Mouse (Mus musculus) right cerebral cortex, postnatal 25 days (tissue): Measurements from ENCODE around the gene Gpr153.
"Not testable (repeated sequence)": the region's sequence is repeated elsewhere in the genome, so short reads cannot be mapped to it uniquely, and the experiment has no call there.

ENCODE experiments used
- DNase-seq: peaks from one replicate; pipeline ENCODE4 v3.0.0; 2022

The Gpr153 gene

DNA sequence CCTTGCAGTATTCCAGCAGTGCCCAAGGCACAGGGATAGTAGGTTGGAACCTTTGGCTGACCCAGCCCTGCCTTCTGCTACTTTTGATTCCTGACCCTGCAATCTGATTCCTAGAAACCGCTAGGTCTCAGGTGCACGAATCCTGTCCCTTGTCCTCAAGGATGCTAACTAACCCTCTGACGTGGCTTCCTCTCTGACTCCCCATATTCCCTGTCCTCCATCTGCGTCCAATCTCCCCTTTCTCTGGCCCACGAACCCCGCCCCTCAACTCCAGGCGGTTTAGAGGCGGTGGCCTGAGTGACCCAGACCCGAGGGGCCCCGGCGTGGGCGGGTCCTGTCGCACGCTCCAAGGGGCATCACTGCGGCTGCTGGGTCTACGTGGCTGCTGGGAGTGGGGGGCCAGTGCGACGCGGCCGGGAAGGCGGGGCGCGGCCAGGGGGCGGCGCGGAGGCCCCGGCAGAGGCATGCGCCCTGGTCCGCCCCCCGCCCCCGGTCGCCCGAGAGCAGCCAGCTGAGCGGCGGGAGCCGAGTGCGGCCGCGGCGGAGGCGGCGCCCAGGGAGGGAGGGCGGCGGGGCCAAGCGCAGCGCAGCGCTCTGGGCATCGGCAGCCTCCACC lies at the start of gene Gpr153:
TSS of gene Gpr153 (plus strand) at position 612 of the 616 bp plus-strand sequence.
- peak; percentile 64 for DNase-seq

GRCm38 (mm10) chr4:152226901-152227486 lies 47.0 kb upstream of the Gpr153 start:
- peak; percentile 73 for DNase-seq

GRCm38 (mm10) chr4:152227749-152228527 lies 46.1 kb upstream of the Gpr153 start:
- DNase-seq = no peak

GRCm38 (mm10) chr4:152230331-152230730 lies 43.7 kb upstream of the Gpr153 start:
- DNase-seq = not testable (repeated sequence)

DNA sequence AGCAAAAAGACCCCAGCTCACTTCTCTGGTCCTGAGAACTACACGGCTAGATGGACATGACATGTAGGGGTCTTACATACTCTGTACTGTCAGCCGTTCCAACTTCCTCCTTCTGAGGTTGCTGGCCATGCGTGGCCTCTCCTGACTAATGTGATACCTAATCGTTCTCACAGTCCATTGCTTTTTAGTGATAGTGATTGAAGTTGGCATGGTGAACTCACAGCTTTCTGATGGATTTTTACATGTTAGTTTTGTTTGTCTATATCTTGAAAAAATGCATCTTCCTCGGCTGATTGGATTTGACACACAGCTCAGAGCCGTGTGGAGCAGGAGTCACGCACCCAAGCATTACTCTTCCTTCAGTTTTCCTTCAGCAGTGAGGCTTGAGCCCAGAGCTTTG lies 42.7 kb upstream of the Gpr153 start:
- DNase-seq = no peak

GRCm38 (mm10) chr4:152232411-152232903 lies 41.6 kb upstream of the Gpr153 start:
- DNase-seq = no peak

GRCm38 (mm10) chr4:152239974-152240373 lies 34.1 kb upstream of the Gpr153 start:
- DNase-seq = no peak

- no peak for DNase-seq
These were observed 30.7 kb upstream of the Gpr153 start for GRCm38 (mm10) chr4:152243241-152243891.

GRCm38 (mm10) chr4:152243969-152244368 lies 30.1 kb upstream of the Gpr153 start:
- DNase-seq = no peak

GRCm38 (mm10) chr4:152244545-152245522 lies 29.2 kb upstream of the Gpr153 start:
- no peak for DNase-seq

GRCm38 (mm10) chr4:152246011-152246410 lies 28.0 kb upstream of the Gpr153 start:
- DNase-seq = peak; percentile 63

DNA sequence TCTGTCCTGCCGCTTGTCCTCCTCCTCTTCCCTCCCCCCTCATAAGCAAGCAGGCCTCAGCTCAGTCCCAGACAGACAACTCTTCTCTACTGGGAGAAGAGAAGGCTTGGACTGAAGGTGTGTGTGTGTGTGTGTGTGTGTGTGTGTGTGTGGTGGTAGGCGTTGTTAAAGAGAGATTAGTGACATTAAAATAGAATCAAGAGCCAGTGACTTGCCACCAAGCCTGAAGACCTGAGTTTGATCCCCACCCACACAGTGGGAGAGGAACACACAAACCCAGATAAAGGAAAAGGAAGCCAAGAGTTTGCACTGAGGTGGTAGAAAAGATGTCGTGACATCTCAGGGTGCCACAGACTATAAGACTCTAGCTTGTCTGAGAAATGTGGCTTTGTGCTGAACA lies 26.8 kb upstream of the Gpr153 start:
- DNase-seq = no peak

GRCm38 (mm10) chr4:152250615-152251014 lies 23.4 kb upstream of the Gpr153 start:
- no peak for DNase-seq

DNA sequence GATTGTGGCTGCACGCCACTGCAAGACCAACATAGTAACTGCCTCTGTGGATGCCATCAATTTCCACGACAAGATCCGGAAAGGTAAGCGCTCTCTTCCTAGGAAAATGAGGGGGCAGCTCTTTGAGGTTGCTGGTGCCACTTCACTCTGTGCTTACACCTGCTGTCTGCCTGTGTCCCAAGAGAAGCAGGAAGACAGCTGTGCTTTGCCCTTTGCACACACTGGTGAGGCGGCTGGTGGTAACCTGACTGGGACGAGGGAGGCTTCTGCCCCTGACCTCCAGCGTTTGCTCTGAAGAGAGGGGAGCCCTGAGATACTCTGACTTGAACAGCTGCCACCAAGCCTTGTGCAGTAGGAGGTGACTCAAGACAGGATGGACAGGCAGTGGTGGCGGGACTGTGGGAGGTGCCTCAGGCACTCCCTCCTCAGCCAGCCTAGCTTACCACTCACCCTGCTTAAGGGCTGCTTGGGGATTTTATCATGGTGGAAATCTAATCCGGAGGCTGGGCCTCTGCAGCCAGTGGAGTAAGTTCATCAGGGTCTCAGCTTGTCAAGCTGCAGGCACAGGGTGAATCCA lies 20.8 kb upstream of the Gpr153 start:
- no peak for DNase-seq

- DNase-seq = peak; percentile 68
These were observed 17.0 kb upstream of the Gpr153 start for GRCm38 (mm10) chr4:152257070-152257469.

- no peak for DNase-seq
These were observed 13.6 kb upstream of the Gpr153 start for GRCm38 (mm10) chr4:152260451-152260850.

DNA sequence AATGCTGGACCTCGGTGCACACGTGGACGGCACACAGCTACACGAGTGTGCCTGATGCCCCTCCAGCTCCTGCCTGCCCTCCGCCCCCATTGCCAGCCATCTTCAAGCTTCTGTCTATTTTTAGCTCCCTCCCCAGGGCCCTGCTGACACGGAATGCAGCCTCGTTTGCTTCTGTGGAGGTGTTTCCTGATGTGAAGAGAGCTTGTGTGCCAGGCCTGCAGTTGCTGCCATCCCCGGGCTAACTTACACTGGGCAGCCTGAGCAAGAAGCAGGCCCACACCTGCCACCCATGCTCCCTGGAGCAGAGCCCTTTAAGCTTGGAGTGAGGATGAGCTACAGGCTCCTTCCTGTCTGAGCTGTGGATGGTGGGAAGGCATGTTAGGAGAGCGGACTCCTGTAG lies 11.8 kb upstream of the Gpr153 start:
- DNase-seq = no peak

GRCm38 (mm10) chr4:152263089-152263488 lies 10.9 kb upstream of the Gpr153 start:
- no peak for DNase-seq

GRCm38 (mm10) chr4:152263512-152264176 lies 10.4 kb upstream of the Gpr153 start:
- no peak for DNase-seq

DNA sequence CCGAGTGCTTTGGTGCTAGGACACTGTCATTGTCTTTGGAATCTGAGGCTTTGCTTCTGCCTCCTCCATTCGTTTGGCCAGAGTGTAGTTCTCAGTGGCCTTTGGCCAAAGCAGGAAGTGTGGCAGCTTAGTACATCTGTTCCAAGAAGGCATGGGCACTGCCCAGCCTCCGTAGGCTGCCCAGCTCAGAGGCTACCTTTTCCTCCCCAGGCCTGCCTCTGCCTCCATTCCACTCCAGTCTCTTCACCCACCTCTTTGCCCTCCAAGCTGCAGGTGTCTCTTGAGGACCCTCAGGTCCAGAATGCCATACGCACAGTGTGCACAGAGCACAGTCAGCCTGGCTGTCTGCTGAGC lies 9.9 kb upstream of the Gpr153 start:
- DNase-seq = no peak

DNA sequence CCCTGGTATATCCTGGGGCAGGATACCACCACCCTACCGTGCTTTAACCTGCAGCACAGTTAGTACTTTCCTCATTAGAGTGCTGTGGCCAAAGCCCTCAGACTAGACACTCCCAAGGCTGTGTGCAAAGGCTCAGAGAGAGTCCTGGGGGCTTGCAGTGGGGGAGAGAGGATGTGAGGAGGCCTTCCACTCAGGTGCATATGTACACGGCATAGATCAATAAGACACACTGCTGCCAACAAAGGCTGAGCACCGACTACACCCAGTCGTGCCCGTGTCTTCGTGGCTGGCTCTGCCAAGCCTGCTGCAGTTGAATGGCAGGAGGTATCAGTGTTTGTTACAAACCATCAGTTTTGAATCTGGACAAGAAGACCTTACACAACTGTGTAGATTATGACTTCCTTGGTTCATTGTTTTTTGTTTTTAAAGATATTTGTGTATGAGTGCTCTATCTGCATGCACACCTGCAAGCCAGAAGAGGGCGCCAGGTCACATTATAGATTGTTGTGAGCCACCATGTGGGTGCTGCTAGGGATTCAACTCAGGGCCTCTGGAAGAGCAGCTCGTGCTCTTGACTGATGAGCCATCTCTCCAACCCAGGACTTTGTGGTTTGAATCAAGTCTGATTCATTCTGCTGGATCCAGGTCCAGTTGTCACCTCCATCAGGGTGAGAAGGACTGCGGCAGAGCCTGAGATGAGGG lies 9.0 kb upstream of the Gpr153 start:
- no peak for DNase-seq
